Mouse (Mus musculus): ENCODE measurements around the gene Asb11. TPM values are rescaled to one million over a fixed set of nuclear protein-coding genes. Genes with fewer than 3 reads are reported as not detected.

Asb11 gene
- total and polyA plus RNA-seq, 3 experiments: 2.5 to 3.2 TPM; not detected in 1

DNA sequence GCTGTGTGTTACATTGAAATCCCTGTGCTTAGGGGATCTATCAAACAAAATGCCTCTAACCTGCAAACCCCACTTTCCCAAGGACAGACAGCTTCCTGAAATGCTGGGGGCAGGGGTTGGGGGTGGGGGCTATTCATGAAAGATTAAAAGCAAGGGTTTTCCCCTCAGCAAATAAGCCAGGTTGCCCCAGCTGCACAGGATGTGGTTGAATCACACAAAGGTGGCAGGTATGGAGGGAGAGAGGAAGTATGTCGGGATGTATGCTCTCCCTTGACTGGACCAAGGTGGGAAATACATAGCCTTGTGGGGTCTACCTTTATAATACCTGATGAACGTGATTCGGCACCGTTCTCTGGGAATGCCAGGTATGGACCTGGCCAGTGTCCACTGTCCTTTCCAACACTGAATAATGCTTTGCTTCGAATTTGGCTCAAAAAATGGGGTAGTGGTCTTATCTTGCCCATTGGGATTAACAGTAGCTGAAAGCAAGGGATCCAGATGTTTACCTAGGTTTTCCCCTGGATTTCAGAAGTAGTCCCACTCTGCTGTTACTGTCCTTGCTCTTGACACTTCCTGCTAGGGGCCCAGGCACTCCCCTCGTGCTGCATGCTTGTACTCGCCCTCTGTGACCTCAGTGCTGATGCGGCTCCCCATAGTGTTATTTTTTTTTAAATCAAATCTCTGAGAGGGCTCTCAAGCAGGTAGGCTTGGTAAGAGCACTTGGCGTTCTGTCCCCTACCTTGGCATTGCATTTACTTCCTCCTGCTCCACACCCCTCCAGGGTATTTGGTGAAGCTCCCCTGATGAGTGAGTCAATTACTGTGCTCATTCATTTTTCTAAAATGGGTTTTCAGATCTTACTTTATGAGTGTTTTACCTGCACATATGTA lies 30.4 kb upstream of the Asb11 start:
- no peaks in the 10 kb centered on the region for H3K36me3 ChIP-seq (ENCODE audit: control insufficient read depth in 1 of 2, insufficient read depth in 2 of 2, low read length in 2 of 2)
- no peaks in the 10 kb centered on the region for H3K9me3 ChIP-seq (replicated peaks; ENCODE audit: insufficient read depth, low read length)
- TF ChIP-seq USF2 (IDR thresholded peaks at IDR 0.05; ENCODE audit: borderline replicate concordance in 1 of 2, insufficient read depth in 1 of 2, low read depth in 1 of 2, low read length in 2 of 2) (no peak), TCF12 (IDR thresholded peaks at IDR 0.05; ENCODE audit: low read depth, low read length) (no peak)
- DNase-seq (ENCODE audit: low read depth, low spot score): no peak
- H3K4me3 ChIP-seq (ENCODE audit: control insufficient read depth in 1 of 2, insufficient read depth in 1 of 2, low read depth in 2 of 2, low read length in 2 of 2): no peak overlapping the region
- H3K9ac ChIP-seq (ENCODE audit: control insufficient read depth, low read depth, low read length, poor library complexity, severe bottlenecking): no peak overlapping the region
- no peaks in the 10 kb centered on the region; a peak in 1 of 4 replicates for H3K27me3 ChIP-seq (ENCODE audit: control insufficient read depth in 1 of 2, insufficient read depth in 2 of 2, low read length in 2 of 2)
- H3K27ac ChIP-seq (ENCODE audit: control insufficient read depth, low read depth, low read length): no peak overlapping the region
- H3K4me1 ChIP-seq (ENCODE audit: control insufficient read depth in 1 of 2, insufficient read depth in 2 of 2, low read length in 2 of 2): no peaks in the 10 kb centered on the region
- no peaks in the 10 kb centered on the region for H3K79me2 ChIP-seq (ENCODE audit: control insufficient read depth, insufficient read depth, low read length, poor library complexity)

GRCm38 (mm10) chrX:164408301-164408927 lies 28.4 kb upstream of the Asb11 start:
- H3K27ac ChIP-seq (ENCODE audit: control insufficient read depth, low read depth, low read length): no peak overlapping the region

GRCm38 (mm10) chrX:164410562-164410961 lies 26.2 kb upstream of the Asb11 start:
- H3K4me3 ChIP-seq (ENCODE audit: control insufficient read depth in 1 of 2, insufficient read depth in 1 of 2, low read depth in 2 of 2, low read length in 2 of 2): no peak overlapping the region
- H3K27me3 ChIP-seq (ENCODE audit: control insufficient read depth in 1 of 2, insufficient read depth in 2 of 2, low read length in 2 of 2): no peaks in the 10 kb centered on the region; a peak in 2 of 4 replicates
- DNase-seq (ENCODE audit: low read depth, low spot score): no peak
- no peaks in the 10 kb centered on the region for H3K9me3 ChIP-seq (replicated peaks; ENCODE audit: insufficient read depth, low read length)
- no peaks in the 10 kb centered on the region for H3K36me3 ChIP-seq (ENCODE audit: control insufficient read depth in 1 of 2, insufficient read depth in 2 of 2, low read length in 2 of 2)
- H3K4me1 ChIP-seq (ENCODE audit: control insufficient read depth in 1 of 2, insufficient read depth in 2 of 2, low read length in 2 of 2): no peaks in the 10 kb centered on the region
- no peak overlapping the region for H3K9ac ChIP-seq (ENCODE audit: control insufficient read depth, low read depth, low read length, poor library complexity, severe bottlenecking)
- TF ChIP-seq POLR2A (IDR thresholded peaks at IDR 0.05; ENCODE audit: control insufficient read depth in 1 of 2, insufficient read depth in 1 of 2, low read depth in 1 of 2, low read length in 2 of 2, poor library complexity in 1 of 2) (no peak), MYB (IDR thresholded peaks at IDR 0.05; ENCODE audit: low read depth, low read length) (no peak), CHD1 (IDR thresholded peaks at IDR 0.05; ENCODE audit: low read depth, low read length) (no peak), JUND (IDR thresholded peaks at IDR 0.05; ENCODE audit: low read depth, low read length) (no peak), MAZ (IDR thresholded peaks at IDR 0.05; ENCODE audit: low read depth, low read length) (no peak), TAL1 (IDR thresholded peaks at IDR 0.05; ENCODE audit: low read length) (no peak), CTCF (IDR thresholded peaks at IDR 0.05 in 2 of 3, conservative IDR thresholded peaks at IDR 0.05 in 1 of 3; ENCODE audit: control insufficient read depth in 1 of 3, insufficient read depth in 1 of 3, low read depth in 2 of 3, low read length in 3 of 3, poor library complexity in 1 of 3, severe bottlenecking in 1 of 3) (no peak), GABPA (IDR thresholded peaks at IDR 0.05; ENCODE audit: low read depth, low read length) (no peak), ZNF384 (IDR thresholded peaks at IDR 0.05; ENCODE audit: low read depth, low read length) (no peak), TBP (IDR thresholded peaks at IDR 0.05; ENCODE audit: low read depth, low read length) (no peak), MAFK (IDR thresholded peaks at IDR 0.05; ENCODE audit: borderline replicate concordance, low read depth, low read length) (no peak), ZC3H11A (IDR thresholded peaks at IDR 0.05; ENCODE audit: low read depth, low read length) (no peak), EP300 (IDR thresholded peaks at IDR 0.05; ENCODE audit: low read depth in 1 of 2, low read length in 2 of 2) (no peak)
- no peaks in the 10 kb centered on the region for H3K79me2 ChIP-seq (ENCODE audit: control insufficient read depth, insufficient read depth, low read length, poor library complexity)
- H3K27ac ChIP-seq (ENCODE audit: control insufficient read depth, low read depth, low read length): no peak overlapping the region

More at GRCm38 (mm10) chrX:164408301-164408927, 28.4 kb upstream of the Asb11 start:
- no peaks in the 10 kb centered on the region for H3K9me3 ChIP-seq (replicated peaks; ENCODE audit: insufficient read depth, low read length)
- no peak overlapping the region for H3K9ac ChIP-seq (ENCODE audit: control insufficient read depth, low read depth, low read length, poor library complexity, severe bottlenecking)
- no peak for TF ChIP-seq ZNF384 (IDR thresholded peaks at IDR 0.05; ENCODE audit: low read depth, low read length)
- TF ChIP-seq ELF1 (IDR thresholded peaks at IDR 0.05; ENCODE audit: low read depth, low read length): no peak
- no peak for TF ChIP-seq TCF12 (IDR thresholded peaks at IDR 0.05; ENCODE audit: low read depth, low read length)
- no peak for TF ChIP-seq TBP (IDR thresholded peaks at IDR 0.05; ENCODE audit: low read depth, low read length)
- TF ChIP-seq USF1 (IDR thresholded peaks at IDR 0.05; ENCODE audit: low read depth, low read length): no peak
- TF ChIP-seq E2F4 (IDR thresholded peaks at IDR 0.05; ENCODE audit: borderline replicate concordance, low read depth, low read length): no peak
- no peak for TF ChIP-seq MAFK (IDR thresholded peaks at IDR 0.05; ENCODE audit: borderline replicate concordance, low read depth, low read length)
- TF ChIP-seq GATA1 (IDR thresholded peaks at IDR 0.05; ENCODE audit: low read depth, low read length): no peak
- TF ChIP-seq BHLHE40 (IDR thresholded peaks at IDR 0.05; ENCODE audit: borderline replicate concordance, low read depth, low read length): no peak
- no peak for TF ChIP-seq UBTF (IDR thresholded peaks at IDR 0.05; ENCODE audit: borderline replicate concordance, insufficient read depth, low read depth, low read length)
- TF ChIP-seq MXI1 (IDR thresholded peaks at IDR 0.05; ENCODE audit: low read depth, low read length): no peak
- H3K79me2 ChIP-seq (ENCODE audit: control insufficient read depth, insufficient read depth, low read length, poor library complexity): no peaks in the 10 kb centered on the region
- H3K4me3 ChIP-seq (ENCODE audit: control insufficient read depth in 1 of 2, insufficient read depth in 1 of 2, low read depth in 2 of 2, low read length in 2 of 2): no peak overlapping the region
- DNase-seq (ENCODE audit: low read depth, low spot score): no peak
- H3K4me1 ChIP-seq (ENCODE audit: control insufficient read depth in 1 of 2, insufficient read depth in 2 of 2, low read length in 2 of 2): no peaks in the 10 kb centered on the region
- no peaks in the 10 kb centered on the region for H3K36me3 ChIP-seq (ENCODE audit: control insufficient read depth in 1 of 2, insufficient read depth in 2 of 2, low read length in 2 of 2)
- H3K27me3 ChIP-seq (ENCODE audit: control insufficient read depth in 1 of 2, insufficient read depth in 2 of 2, low read length in 2 of 2): no peaks in the 10 kb centered on the region; a peak in 2 of 4 replicates
